Mouse (Mus musculus): ENCODE measurements around the gene Cacna1d.
A peak's percentile ranks its signal among the peaks of the same experiment; 100 is the strongest.

Gene Cacna1d

DNA sequence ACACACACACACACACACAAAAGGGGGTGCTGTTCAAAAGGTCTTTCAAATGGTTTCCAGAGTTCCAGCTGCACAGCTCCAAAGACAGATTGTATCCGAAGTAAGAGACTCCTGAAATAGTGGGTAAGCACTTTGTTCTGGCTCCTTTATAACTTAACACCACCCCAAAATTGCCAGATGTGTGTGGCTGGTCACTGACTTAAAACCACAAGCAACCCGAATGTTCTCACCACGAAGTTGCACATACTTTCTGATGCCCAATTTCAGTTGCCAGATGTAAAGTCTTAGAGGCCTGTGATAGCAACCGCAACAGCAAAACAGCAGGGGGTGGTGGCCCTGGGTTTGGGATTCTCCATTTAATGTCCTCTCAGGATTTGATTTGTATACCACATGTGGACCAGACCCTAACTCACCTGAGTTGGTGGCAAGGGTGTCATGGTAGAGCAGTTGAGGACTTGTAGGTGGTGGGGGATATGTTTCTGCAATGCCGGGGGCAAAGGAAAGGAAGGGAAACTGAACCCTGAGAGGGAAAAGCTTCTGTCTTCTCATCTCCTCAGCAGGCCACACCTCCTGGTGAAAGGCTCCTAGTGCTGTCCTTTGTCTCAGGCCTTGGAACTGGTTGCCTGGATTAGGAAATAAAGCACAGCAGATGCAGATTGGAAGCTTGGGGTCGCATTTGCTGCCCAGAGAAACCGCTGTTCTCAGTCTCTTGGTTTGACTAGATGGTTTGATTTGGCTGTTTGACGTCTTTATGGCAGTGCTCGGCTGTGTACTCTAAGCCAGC is 471.3 kb downstream of the Cacna1d start:
- no peak for DNase-seq (ENCODE audit: low spot score in 2 of 2)

DNA sequence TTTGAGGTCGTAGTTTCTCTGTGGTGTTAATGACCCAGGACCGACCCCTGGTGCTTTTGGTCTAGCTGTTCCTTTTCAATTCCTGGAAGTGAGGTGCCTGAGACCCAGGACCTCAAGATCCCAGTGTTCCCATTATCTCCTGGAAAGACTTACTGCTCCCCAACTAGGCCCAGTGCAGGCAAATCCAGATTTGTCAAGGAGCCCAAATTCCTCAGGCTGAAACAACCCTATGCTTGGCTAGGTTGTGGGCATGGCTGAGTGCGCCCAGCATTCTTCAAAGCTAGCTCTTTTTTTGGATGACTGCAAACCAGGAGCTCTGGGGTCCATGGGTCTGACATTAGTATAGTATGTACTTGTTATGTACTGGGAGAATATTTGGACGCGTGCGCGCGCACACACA is 471.9 kb downstream of the Cacna1d start:
- no peak for DNase-seq (ENCODE audit: low spot score in 2 of 2)

DNA sequence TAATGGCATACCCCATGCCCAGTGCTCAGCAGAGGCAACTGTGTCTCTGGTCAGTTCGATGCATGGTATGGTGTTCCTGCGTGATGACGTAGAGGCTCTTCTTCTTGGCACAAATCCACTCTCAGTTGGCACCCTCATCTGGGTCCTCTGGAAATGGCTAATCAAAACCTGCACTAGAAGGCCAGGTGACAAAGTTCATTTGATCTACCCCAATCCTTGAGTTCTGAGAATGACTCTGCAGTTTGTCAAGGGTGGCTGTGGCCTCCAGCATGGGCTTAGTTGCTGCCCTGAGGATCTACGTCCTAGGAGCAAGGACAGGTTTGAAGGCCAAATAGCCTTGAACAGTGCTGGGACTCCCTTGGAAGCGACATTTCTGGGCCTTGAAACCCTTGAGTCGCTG is 472.4 kb downstream of the Cacna1d start:
- DNase-seq (ENCODE audit: low spot score in 2 of 2): no peak

DNA sequence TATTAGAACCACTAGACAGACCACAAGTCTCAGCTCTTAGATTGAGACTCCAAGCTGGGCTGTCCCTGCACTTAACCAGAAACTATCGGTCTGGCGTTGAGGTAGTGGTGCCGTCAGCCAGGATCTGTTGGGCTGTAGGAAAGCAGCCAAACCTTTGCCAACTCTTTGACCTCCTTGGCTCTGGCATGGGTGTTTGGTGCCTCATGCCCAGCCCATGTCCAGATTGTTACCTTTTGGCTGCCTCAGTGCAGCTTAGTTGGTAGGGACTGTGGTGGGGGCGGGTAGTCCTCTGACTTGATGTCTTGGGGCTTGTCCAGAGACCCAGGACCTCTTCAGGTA is 472.8 kb downstream of the Cacna1d start:
- no peak for DNase-seq (ENCODE audit: low spot score in 2 of 2)

DNA sequence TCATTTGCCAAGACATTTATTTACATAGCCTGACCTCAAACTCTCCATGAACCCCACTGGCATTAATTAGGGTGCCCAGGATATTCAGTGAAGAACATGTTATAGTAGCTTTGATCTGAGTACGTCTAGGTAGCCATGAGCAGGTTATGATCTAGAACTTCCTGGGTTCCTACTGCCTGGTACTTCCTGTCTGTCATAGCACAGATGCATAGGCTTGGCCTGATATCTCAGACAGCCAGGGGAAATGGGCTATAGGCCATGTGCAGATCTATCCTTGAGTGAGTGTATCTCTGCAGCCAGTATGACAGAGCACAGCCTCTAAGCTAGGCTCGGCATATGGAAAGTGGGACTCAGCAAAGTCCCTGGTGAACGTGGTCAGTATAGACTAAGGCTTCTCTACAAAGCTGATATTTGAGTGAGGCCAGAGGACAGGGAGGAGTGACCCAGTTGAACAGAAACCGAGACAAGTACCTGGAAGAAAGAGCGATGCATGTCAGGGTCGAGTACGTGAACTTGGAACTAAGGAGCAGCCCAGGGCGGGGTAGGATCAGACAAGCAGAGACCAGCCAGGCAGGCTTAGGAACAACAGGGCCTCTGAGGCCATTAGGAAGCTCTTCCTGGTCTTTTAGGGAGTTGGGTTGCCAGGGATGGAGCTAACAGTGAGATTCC is 473.3 kb downstream of the Cacna1d start:
- no peak for DNase-seq (ENCODE audit: low spot score in 2 of 2)

DNA sequence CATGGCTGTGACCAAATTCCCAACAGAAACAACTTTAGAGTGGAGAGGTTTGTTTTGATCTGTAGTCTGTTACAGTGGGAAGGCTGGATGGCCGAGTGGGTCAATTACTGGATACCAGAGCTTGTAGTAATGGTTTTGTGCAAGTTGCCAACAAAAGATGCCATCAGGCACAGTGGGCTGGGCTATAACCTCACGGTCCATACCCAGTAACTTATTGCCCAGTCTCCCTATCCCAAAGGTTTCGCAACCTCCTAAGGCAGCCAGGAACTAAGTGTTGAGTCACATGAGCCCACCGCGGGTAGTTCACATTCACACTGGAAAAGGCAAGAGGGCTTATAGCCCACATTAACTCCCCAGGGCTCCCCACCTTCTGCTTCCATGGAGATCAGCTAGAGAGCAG is 474.6 kb downstream of the Cacna1d start:
- no peak for DNase-seq (ENCODE audit: low spot score in 2 of 2)

DNA sequence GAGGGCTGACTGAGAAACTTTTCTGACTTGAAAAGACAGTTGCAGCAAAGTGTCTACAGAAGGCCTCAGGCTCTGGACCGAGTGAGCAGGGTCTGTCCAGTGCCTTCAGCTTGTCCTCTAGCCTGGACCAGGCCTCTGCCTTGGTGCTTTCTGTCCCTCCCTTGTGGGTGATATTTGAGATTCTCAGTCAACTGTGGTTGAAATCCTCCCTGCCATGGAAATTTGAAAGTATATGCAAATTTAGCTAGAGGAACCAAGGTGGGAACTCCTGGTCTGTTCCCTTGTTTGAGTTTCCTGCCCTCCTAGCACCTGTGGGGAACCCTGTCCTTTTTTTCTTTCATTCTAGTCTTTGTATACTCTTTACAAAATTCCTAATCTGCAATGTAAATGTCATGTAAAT is 476.2 kb downstream of the Cacna1d start:
- no peak for DNase-seq (ENCODE audit: low spot score in 2 of 2)

DNA sequence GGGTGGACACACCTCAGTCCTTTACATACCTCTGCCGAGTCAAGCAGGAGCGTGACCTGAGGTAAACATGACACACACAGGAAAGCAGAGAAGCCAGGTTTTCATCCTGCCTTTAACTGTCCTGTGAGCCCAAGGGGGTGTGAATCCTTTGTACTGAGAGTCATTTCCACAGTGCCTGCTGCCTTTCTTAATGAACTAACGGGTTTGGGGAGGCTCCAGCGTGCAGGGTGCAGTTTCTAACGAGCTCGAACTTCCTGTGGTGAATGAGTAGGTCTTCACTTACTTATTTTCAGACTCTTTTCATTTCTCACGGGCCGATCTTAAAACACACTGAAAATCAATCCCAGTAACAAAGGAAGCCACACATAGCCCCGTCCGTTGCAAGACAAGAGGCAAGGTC is 476.8 kb downstream of the Cacna1d start:
- DNase-seq (ENCODE audit: low spot score in 2 of 2): no peak

DNA sequence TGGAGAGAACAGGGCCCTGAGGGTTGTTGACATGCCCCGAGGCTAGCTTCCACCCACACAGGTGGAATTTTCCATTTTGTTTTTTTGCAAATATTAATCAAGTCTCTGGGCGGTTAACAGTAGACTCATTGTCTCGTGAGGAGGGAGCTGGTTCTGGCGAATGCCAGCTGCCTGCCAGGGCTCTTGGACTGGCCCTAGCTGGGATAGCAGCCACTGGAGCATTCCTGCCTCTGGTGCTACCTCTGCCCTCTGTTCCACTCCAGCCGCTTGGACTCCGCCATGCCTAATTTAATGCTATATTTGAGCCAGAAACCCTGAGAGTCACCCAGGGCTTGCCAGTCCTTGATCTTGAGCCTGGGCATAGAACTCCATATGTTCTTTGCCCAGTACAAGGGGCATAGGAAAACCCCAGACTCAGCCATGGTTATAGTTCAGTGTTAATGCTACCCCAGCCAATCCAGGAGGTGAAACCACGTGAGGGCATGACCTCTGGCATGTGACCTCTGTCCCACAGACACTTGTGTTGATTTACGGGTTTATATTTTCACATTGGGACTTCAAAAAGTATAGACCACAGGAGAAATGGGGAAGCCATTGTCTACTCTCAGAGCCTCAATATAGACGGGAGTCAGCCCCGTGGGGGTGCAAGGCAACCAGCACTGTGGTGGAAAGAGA is 479.2 kb downstream of the Cacna1d start:
- no peak for DNase-seq (ENCODE audit: low spot score in 2 of 2)

DNA sequence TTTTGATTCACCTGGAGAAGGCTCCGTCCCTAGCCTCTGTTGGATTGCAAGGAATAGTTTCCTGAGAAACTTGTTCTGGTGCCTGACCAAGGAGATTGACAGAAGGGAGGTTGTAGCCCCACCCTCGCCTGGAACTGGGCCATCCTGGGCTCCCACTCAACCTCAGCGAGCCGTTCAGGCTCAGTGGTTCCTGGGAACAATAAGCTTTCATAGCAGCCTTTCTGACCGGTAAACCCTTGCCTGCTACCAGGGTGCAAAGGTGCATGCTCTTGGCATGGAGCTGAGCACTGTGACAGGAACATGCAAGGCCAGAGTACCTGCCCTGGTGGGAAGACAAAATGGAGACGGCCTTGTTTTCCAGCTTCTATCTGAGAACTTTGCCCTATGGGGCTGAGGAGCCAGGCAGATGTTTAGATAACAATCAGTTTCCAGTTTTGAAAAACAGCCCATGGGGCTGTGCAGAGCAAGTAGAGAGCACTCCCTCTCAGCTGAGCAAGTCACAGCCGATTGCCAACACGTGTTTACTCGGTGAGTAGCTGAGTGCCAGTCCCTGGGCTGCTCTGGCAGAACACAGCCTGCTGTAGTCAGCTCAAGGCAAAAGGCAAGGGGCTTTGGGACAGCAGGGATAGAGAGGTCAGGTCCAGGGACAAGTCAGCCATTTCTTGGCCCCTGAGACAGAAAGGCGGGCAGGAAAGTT is 481.2 kb downstream of the Cacna1d start:
- peak; percentile 34 to 43 for DNase-seq (ENCODE audit: low spot score in 2 of 2)

DNA sequence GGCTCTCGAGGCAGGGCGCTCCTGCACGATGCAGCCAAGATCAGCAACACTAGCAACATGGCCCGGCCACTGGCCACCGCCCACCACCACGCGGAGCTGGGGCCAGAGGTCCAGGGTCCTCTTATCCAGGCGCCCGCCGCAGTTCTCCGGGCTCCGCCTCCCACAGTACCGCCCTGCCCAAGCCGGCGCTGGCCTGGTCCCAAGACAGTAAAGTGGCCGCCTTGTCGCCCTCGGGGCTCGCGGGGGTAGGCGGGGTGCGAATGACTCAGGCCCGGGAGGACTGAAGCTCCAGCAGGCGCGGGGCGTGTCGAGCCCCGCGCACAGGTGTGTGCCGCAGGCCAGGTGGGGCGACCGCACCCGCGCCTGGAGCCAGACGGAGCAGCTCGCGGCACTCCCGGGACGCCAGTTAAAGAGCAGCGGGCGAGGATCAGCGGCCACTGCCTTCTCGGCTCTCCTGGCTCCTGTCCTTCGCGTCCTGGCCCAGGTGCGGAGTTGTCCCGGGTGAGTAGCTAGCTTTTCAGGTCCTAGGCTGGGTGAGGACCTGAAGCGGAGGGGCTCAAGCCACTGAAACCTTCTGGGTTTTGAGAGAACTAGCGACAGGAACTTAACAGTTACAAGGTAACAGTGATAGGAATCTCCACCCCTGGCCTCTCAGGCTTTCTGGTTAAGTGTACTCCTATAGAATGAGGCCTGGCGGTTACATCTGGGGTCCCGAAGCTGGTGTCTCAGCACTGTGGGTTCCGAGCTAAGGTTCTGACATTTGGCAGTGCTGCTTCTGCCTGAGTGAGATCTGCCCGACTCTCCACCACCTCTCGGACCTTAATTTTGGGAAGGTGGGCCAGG is 482.3 kb downstream of the Cacna1d start, which contains the start of the genes Il17rb and Chdh:
Gene Il17rb, minus strand, starts transcription at position 164 of the 843 bp plus-strand sequence.
Gene Chdh, plus strand, starts transcription at position 291 of the 843 bp plus-strand sequence.
- DNase-seq (ENCODE audit: low spot score in 2 of 2): peak in 1 of 2 experiments; percentile 32

DNA sequence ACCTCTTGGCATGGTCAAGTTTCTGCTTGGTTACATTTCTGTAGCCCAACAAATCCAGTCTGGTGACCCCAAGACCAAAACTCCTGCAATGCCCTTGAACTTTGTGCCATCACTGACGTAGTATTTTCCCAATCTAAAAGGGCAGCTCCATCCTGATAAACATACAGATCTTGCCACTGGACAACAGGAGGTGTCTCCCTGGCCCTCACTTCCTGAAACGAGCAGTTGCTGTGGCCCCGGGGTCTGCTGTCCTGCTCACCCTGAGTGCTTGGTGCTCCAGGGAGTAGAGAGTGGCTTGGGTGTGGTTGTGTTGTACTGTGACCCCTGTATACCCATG is 491.8 kb downstream of the Cacna1d start:
- DNase-seq (ENCODE audit: low spot score in 2 of 2): no peak

DNA sequence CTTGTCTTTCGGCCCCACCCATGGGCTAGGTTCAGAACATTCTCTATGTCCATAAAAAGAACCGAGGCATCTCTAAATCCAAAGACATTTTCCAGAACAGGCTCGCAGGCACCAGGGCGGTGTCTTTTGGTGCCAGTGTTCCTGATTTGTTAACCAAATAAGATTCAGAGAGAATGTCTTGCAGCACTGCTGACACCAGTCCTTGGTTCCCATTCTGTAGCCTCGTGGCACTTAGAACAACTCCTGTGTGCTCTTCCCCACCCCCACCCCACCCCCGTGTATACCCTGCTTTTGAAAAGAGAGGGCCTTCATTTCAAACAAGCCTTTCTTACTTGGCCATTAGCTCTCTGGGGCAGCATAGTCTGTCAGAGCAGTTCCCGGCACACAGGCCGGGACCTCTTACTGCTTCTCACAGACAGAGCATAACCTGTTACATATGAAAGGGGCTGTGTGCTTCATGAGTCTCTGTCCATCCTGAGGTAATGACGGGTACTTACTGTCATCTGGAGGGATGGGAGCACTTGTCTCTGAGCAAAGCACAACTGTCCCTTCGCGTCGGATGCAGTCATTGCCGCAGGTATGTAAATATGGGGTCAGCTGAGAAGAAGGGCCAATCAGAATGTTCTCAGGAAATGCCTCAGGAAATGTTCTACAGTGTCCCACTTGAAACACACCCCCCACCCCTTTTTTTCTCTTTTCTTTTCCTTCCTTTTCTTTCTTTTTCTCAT is 492.3 kb downstream of the Cacna1d start:
- no peak for DNase-seq (ENCODE audit: low spot score in 2 of 2)

DNA sequence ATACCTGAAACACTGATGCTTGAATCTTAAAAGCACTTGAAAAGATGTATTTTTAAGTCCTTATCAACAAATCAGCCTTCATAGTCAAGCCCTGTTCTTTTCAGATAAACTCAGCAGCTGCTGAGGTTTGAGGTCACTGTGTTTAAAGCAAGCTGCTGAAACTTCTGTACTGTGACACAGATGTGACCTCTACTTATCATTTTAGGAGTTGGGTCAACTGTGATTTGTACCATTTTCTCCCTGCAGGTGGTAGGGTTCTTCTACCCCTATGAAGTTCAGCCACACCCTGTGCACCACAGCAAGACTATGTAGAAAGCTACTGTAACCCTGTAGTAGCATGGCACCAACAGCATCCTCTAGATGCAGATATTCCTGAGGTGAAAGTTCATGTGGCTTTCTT is 493.9 kb downstream of the Cacna1d start:
- DNase-seq (ENCODE audit: low spot score in 2 of 2): no peak

DNA sequence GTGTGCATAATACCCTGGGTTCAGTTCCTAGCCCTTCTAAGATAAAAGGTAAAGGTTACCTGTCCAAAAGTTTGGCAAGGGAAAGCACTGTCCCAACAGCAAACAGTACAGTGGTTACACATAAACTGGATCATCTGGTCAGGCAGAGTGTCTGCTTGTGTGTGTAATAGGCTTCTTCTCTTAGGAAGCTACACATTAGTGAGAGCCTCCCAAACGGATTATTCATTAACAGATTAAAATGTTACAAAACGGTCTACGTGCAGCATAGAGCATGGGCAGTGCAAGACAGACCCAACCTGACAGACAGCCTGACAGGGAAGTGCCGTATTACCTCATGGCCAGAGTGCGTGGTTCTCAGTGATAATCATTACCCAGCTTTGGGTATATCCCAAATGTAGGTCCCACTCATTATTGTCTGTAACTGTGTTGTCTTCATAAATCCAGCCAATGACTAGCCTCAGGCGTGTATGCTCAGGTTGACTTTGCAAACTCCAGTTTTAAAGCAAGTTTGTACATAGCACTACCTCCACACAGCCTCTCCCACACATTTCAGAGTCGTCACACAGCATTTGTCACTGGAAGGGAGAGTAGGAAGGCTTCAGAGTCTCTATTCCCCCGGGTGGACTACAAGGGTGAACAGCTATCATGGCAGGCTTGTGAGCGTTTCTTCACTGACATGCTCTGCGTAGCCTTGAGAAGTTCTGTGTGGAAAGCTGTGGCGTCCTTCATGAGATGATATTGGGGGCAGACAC is 495.1 kb downstream of the Cacna1d start:
- no peak for DNase-seq (ENCODE audit: low spot score in 2 of 2)

DNA sequence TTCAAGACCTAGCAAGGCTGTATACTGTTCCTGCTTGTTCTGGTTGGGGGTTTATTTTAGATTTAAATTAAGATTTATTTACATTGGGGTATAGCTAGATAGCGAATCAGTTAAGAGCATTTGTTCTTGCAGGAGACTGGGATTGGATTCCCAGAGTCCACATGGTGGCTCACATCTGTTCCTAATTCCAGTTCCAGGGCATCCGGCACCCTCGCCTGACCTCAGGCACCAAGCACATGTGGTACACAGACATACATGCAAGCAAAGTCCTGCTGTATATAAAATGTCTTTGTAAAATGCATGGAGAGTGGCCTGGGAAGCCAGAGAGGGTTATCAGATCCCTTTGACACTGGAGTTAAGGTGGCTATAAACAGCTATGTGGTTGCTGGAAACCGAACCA is 496.3 kb downstream of the Cacna1d start:
- DNase-seq (ENCODE audit: low spot score in 2 of 2): no peak
